Comparison of ENCODE assay signal across 8 mouse cellular contexts in the genomic region with DNA sequence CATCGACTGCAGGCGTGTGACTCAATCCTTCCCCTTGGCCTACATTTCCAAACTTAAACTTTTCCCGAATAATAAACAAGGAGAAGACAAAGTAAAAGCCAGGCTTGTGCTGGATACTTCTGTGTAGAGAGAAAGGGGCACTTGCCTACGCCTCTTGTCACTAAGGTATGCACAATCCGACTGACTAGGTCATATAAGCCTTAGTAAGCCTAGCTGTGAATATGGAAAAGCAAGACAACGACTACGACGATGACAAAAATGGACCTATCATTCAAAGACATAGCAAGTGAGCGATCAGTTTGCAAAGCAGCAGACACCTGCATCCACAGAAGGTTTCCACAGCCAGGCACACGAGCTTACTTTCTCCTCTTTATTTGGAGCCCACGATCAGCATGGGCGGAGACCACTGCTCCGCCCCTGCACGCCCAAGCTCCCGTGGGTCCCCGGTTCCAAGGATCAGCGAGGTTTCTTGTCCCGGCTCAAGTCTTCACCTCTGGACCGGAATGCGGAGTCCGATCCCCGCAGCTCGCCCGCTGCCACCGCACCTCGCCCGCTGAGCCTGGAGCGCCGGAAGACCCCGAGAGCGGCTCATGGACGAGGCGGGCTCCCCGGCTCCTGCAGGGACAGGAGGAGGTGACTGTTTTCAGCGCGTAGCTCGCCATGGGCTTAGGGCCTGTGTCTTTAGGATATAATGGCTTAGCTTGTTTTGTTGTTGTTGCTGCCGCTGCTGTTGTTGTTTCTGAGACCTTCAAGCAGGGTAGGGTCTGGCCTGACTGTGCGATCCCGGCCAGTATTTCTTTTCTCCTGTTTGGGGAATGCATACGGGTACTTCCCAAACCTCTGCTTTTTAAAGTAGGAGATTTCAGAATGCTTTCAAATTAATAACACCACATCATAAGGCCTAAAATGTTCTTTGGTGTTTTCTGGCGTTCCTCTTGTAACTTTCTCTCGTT. TPM values are rescaled to one million over a fixed set of nuclear protein-coding genes. Genes with fewer than 3 reads are reported as not detected.
DNase-seq lines count a peak whose midpoint lies in the region; ATAC-seq lines count a peak whose summit lies in the region.

A gene (plus strand): TSS at position 436 of the 953 bp plus-strand sequence.

- peak within 1 kb of the TSS; percentile 83 for H3K4me3 ChIP-seq in intestine, embryonic 16.5 days (ENCODE audit: low read length)
- peak within 1 kb of the TSS; percentile 72 for H3K4me3 ChIP-seq in midbrain, embryonic 10.5 days
- H3K4me3 ChIP-seq in stomach, embryonic 15.5 days (replicated peaks): peak within 1 kb of the TSS; percentile 69

- peak within 1 kb of the TSS; percentile 71 for H3K27ac ChIP-seq in intestine, embryonic 16.5 days (ENCODE audit: low read length)
- peak within 1 kb of the TSS; percentile 88 for H3K27ac ChIP-seq in midbrain, embryonic 10.5 days (replicated peaks)
- peak within 1 kb of the TSS; percentile 48; the same call in 1 of the 2 replicates for H3K27ac ChIP-seq in stomach, embryonic 15.5 days

- H3K4me2 ChIP-seq in intestine, embryonic 16.5 days (ENCODE audit: low read depth, low read length): peak within 1 kb of the TSS; percentile 66
- H3K4me2 ChIP-seq in stomach, embryonic 15.5 days: peak within 1 kb of the TSS; percentile 56

- H3K36me3 ChIP-seq in intestine, embryonic 16.5 days (ENCODE audit: control insufficient read depth, insufficient read depth, low read length): no peaks in the 10 kb centered on the region
- H3K36me3 ChIP-seq in midbrain, embryonic 10.5 days: peaks cover 10% of the 10 kb centered on the region
- peaks cover 4% of the 10 kb centered on the region; the same call in 1 of the 2 replicates for H3K36me3 ChIP-seq in stomach, embryonic 15.5 days

- 6% methylated on average over 43 of the region's 43 CpGs for WGBS in intestine, embryonic 16.5 days
- WGBS in midbrain, embryonic 10.5 days: 6% methylated on average over 43 of the region's 43 CpGs
- 6% methylated on average over 43 of the region's 43 CpGs for WGBS in stomach, embryonic 15.5 days

- no peaks in the 10 kb centered on the region for H3K9me3 ChIP-seq in intestine, embryonic 16.5 days (ENCODE audit: control insufficient read depth, low read length)
- no peaks in the 10 kb centered on the region for H3K9me3 ChIP-seq in midbrain, embryonic 10.5 days (replicated peaks)
- no peaks in the 10 kb centered on the region for H3K9me3 ChIP-seq in stomach, embryonic 15.5 days

- H3K9ac ChIP-seq in intestine, embryonic 16.5 days (ENCODE audit: low read depth, low read length): peak within 1 kb of the TSS; percentile 91
- peak within 1 kb of the TSS; percentile 80 for H3K9ac ChIP-seq in stomach, embryonic 15.5 days

- peak; percentile 71 for ATAC-seq in intestine, embryonic 16.5 days
- ATAC-seq in stomach, embryonic 15.5 days (ENCODE audit: insufficient read depth, low FRiP score, low read depth): peak; percentile 57; the same call in 1 of the 2 replicates

- H3K27me3 ChIP-seq in intestine, embryonic 16.5 days (replicated peaks; ENCODE audit: control insufficient read depth, insufficient read depth, low read length): no peaks in the 10 kb centered on the region
- no peaks in the 10 kb centered on the region for H3K27me3 ChIP-seq in midbrain, embryonic 10.5 days (ENCODE audit: low read depth, poor library complexity, severe bottlenecking)
- H3K27me3 ChIP-seq in stomach, embryonic 15.5 days (replicated peaks): no peaks in the 10 kb centered on the region

- H3K4me1 ChIP-seq in intestine, embryonic 16.5 days (ENCODE audit: control insufficient read depth, insufficient read depth, low read length): peaks cover 10% of the 10 kb centered on the region
- H3K4me1 ChIP-seq in midbrain, embryonic 10.5 days: peaks cover 41% of the 10 kb centered on the region
- H3K4me1 ChIP-seq in stomach, embryonic 15.5 days: no peaks in the 10 kb centered on the region

- intact Hi-C loops in left cerebral cortex, postnatal 4 days (cut with DNase I): no loop called here

- peak; percentile 49 for DNase-seq in thymus, postnatal 4 days
- no peak for DNase-seq in thymus, postnatal 0 days (ENCODE audit: low spot score)
- peak; percentile 71 for DNase-seq in embryo, embryonic 11 days
- DNase-seq in gonadal fat pad, adult 2 months (ENCODE audit: low read depth): no peak
- peak; percentile 38 for DNase-seq in left cerebral cortex, postnatal 4 days
- DNase-seq in midbrain, embryonic 10.5 days (ENCODE audit: low spot score): peak; percentile 64

RNA-seq across cellular contexts. Expression of the gene that starts here (rescaled TPM):
- polyA plus RNA-seq in thymus, postnatal 0 days (2015; fragmentation: Nextera tagmentation; extraction: Ambion mirVana): 0.42 and 0.63 TPM in 2 replicates
- polyA plus RNA-seq in gonadal fat pad, adult 2 months (2012; rRNA removed): 18.6 and 28.4 TPM in 2 replicates
- polyA plus RNA-seq in intestine, embryonic 16.5 days (2015; fragmentation: Nextera tagmentation; extraction: Ambion mirVana): 21.2 and 21.4 TPM in 2 replicates
- total RNA-seq in left cerebral cortex, postnatal 4 days (2021): 10 to 100 TPM; 23.4 to 26.9 TPM
- polyA plus RNA-seq in midbrain, embryonic 10.5 days (2016; fragmentation: Nextera tagmentation; extraction: Ambion mirVana): 10.4 and 12.2 TPM in 2 replicates
- 14.8 and 19.8 TPM in 2 replicates for polyA plus RNA-seq in stomach, embryonic 15.5 days (2015; fragmentation: Nextera tagmentation; extraction: Ambion mirVana)

Comparison
In these comparisons a context has a peak if more than half of its experiments do, and no peak if none do; other contexts are left out.
1. DNase-seq: peak in thymus, postnatal 4 days (single experiment), embryo, embryonic 11 days (single experiment), left cerebral cortex, postnatal 4 days (single experiment) and midbrain, embryonic 10.5 days (single experiment); none in thymus, postnatal 0 days (single experiment) and gonadal fat pad, adult 2 months (single experiment).
2. Peak in every context shown above with its lines, with median percentiles within 50 percentile points of each other: H3K27ac ChIP-seq and H3K4me3 ChIP-seq.